Mouse (Mus musculus) ES-Bruce4 (cell line): ENCODE data around the gene Ptch1. TPM values are rescaled to one million over a fixed set of nuclear protein-coding genes. Genes with fewer than 3 reads are reported as not detected.
A peak's percentile ranks its signal among the peaks of the same experiment; 100 is the strongest.

ENCODE experiments used
- H3K27ac ChIP-seq: 2 replicates; pipeline ENCODE4 v1.5.1; 2012; ENCODE audit warnings: low read length, inconsistent platforms; ENCODE audit not compliant: insufficient read depth
- H3K27me3 ChIP-seq: 2 replicates; pipeline ENCODE4 v1.6.1; 2012; ENCODE audit warnings: mild to moderate bottlenecking, low read length, inconsistent platforms; ENCODE audit not compliant: control insufficient read depth, poor library complexity, insufficient read depth, severe bottlenecking
- H3K36me3 ChIP-seq: 2 replicates; pipeline ENCODE4 v1.6.1; 2012; ENCODE audit warnings: inconsistent platforms, mild to moderate bottlenecking, low read length, moderate library complexity; ENCODE audit not compliant: control insufficient read depth, poor library complexity, insufficient read depth, severe bottlenecking
- H3K4me1 ChIP-seq: one replicate; pipeline ENCODE4 v1.8.1; 2011; ENCODE audit warnings: low read length; ENCODE audit not compliant: control insufficient read depth, insufficient read depth
- H3K4me3 ChIP-seq: 2 replicates; pipeline ENCODE4 v1.5.1; 2011; ENCODE audit warnings: low read depth, mild to moderate bottlenecking, low read length
- H3K9ac ChIP-seq: 2 replicates; pipeline ENCODE4 v1.6.1; 2012; ENCODE audit warnings: low read depth, mild to moderate bottlenecking, inconsistent platforms; ENCODE audit not compliant: poor library complexity, severe bottlenecking
- H3K9me3 ChIP-seq: replicated peaks from 2 replicates; pipeline ENCODE4 v1.6.1; 2012; ENCODE audit warnings: mild to moderate bottlenecking, low read length, inconsistent platforms; ENCODE audit not compliant: control insufficient read depth, poor library complexity, insufficient read depth, severe bottlenecking
- CTCF ChIP-seq: IDR thresholded peaks from one replicate; pipeline ENCODE4 v1.8.1; 2011; ENCODE audit warnings: low read depth, low read length
- EP300 ChIP-seq: IDR thresholded peaks from 2 replicates; pipeline ENCODE4 v1.6.1; 2011; ENCODE audit warnings: low read depth, low read length; ENCODE audit not compliant: insufficient read depth
- POLR2A ChIP-seq: IDR thresholded peaks from one replicate; pipeline ENCODE4 v1.8.1; 2011; ENCODE audit warnings: low read length; ENCODE audit not compliant: insufficient read depth
- polyA plus RNA-seq: library from polyadenylated mRNA; stranded (reverse); fragments of >200 nt; gene quantifications from 2 replicates; pipeline ENCODE4 v1.2.4, GENCODE M21; 2011; ENCODE audit warnings: low read depth; ENCODE audit not compliant: missing spikeins, insufficient read depth, insufficient read length

Ptch1 gene
- polyA plus RNA-seq, 1 experiment = 48.8 TPM

- Histone ChIP-seq H3K36me3 (peaks cover 59% of the 10 kb centered on the region), H3K27ac (peak overlapping the region; percentile 100), H3K27me3 (no peaks in the 10 kb centered on the region), H3K9me3 (no peaks in the 10 kb centered on the region), H3K4me3 (no peak overlapping the region), H3K4me1 (peaks cover 9% of the 10 kb centered on the region), H3K9ac (no peak overlapping the region)
- TF ChIP-seq CTCF = no peak
- no peak for TF ChIP-seq POLR2A
- no peak for TF ChIP-seq EP300
Measured at GRCm38 (mm10) chr13:63530857-63531256, 42.5 kb downstream of the Ptch1 start.

- H3K4me3 ChIP-seq = 0 out of 2 replicates have a peak overlapping the region, but pooled peaks have one; percentile 5
- H3K27me3 ChIP-seq = no peaks in the 10 kb centered on the region
- H3K9me3 ChIP-seq = no peaks in the 10 kb centered on the region
- H3K4me1 ChIP-seq = peaks cover 9% of the 10 kb centered on the region
- peak; percentile 95 for TF ChIP-seq EP300
- TF ChIP-seq POLR2A = no peak
- H3K36me3 ChIP-seq = peaks cover 59% of the 10 kb centered on the region
- peak overlapping the region; percentile 100 for H3K27ac ChIP-seq
- no peak overlapping the region for H3K9ac ChIP-seq
Measured at GRCm38 (mm10) chr13:63530371-63530764, 43.0 kb downstream of the Ptch1 start.

GRCm38 (mm10) chr13:63529602-63530370, 43.6 kb downstream of the Ptch1 start:
- H3K9ac ChIP-seq = no peak overlapping the region
- peak overlapping the region; percentile 87 for H3K27ac ChIP-seq
- no peaks in the 10 kb centered on the region for H3K27me3 ChIP-seq
- H3K36me3 ChIP-seq = peaks cover 58% of the 10 kb centered on the region
- no peaks in the 10 kb centered on the region for H3K9me3 ChIP-seq
- TF ChIP-seq EP300 (no peak), POLR2A (no peak), CTCF (no peak)
- H3K4me1 ChIP-seq = peaks cover 9% of the 10 kb centered on the region
- 0 out of 2 replicates have a peak overlapping the region, but pooled peaks have one; percentile 5 for H3K4me3 ChIP-seq

GRCm38 (mm10) chr13:63528852-63529251, 44.5 kb downstream of the Ptch1 start:
- no peaks in the 10 kb centered on the region for H3K9me3 ChIP-seq
- H3K27ac ChIP-seq = peak overlapping the region; percentile 87
- H3K4me3 ChIP-seq = no peak overlapping the region
- no peaks in the 10 kb centered on the region for H3K27me3 ChIP-seq
- H3K9ac ChIP-seq = no peak overlapping the region
- H3K36me3 ChIP-seq = peaks cover 60% of the 10 kb centered on the region
- peak; percentile 93 for TF ChIP-seq EP300
- no peak for TF ChIP-seq CTCF
- TF ChIP-seq POLR2A = no peak
- peaks cover 9% of the 10 kb centered on the region for H3K4me1 ChIP-seq

- H3K36me3 ChIP-seq = peaks cover 58% of the 10 kb centered on the region
- H3K27me3 ChIP-seq = no peaks in the 10 kb centered on the region
- H3K4me3 ChIP-seq = 0 out of 2 replicates have a peak overlapping the region, but pooled peaks have one; percentile 23
- no peaks in the 10 kb centered on the region for H3K9me3 ChIP-seq
- peak overlapping the region; percentile 28; the same call in 1 of the 2 replicates for H3K9ac ChIP-seq
- peak overlapping the region; percentile 83 for H3K27ac ChIP-seq
- TF ChIP-seq CTCF (no peak), EP300 (peak; percentile 90)
- H3K4me1 ChIP-seq = peaks cover 12% of the 10 kb centered on the region
Measured at GRCm38 (mm10) chr13:63528164-63528675, 45.2 kb downstream of the Ptch1 start.

GRCm38 (mm10) chr13:63525571-63526197, 47.7 kb downstream of the Ptch1 start:
- Histone ChIP-seq H3K9me3 (no peaks in the 10 kb centered on the region), H3K4me3 (no peak overlapping the region), H3K27ac (no peak overlapping the region), H3K9ac (no peak overlapping the region), H3K36me3 (peaks cover 53% of the 10 kb centered on the region), H3K4me1 (peaks cover 13% of the 10 kb centered on the region), H3K27me3 (no peaks in the 10 kb centered on the region)
- TF ChIP-seq CTCF = no peak
- TF ChIP-seq EP300 = no peak
- no peak for TF ChIP-seq POLR2A
